9 mouse cellular contexts compared by ENCODE assay signal in genomic region chr7:99966011-99966721, GRCm38 (mm10). TPM values are rescaled to one million over a fixed set of nuclear protein-coding genes. Genes with fewer than 3 reads are reported as not detected.
DNase-seq lines count a peak whose midpoint lies in the region; ATAC-seq lines count a peak whose summit lies in the region.
"Had no signal": no experiment of that assay in that cellular context is flagged by ENCODE, and none has a peak within 500 bp of the region (broad histone marks: within the 10 kb centered on the region; RNA-seq: fewer than 3 reads in every experiment).

No protein-coding gene starts in this region.

- no peak for DNase-seq in heart, postnatal 36 days
- peak; percentile 44 for DNase-seq in brain, adult 2 months (ENCODE audit: low read depth, low spot score)
- DNase-seq in thymus, postnatal 0 days (ENCODE audit: low spot score): no peak
- DNase-seq in frontal cortex, postnatal 36 days (ENCODE audit: low spot score in 2 of 2): no peak

- intact Hi-C loops in heart, postnatal 36 days (cut with DNase I): no loop called here

- peaks cover 65% of the 10 kb centered on the region for H3K4me1 ChIP-seq in heart, embryonic 13.5 days
- peaks cover 46% of the 10 kb centered on the region for H3K4me1 ChIP-seq in forebrain, embryonic 16.5 days (replicated peaks; ENCODE audit: control insufficient read depth, insufficient read depth, low read length)
- peaks cover 61% of the 10 kb centered on the region for H3K4me1 ChIP-seq in midbrain, embryonic 13.5 days (replicated peaks)

- H3K4me3 ChIP-seq in heart, embryonic 13.5 days: no peak overlapping the region
- H3K4me3 ChIP-seq in forebrain, embryonic 16.5 days (replicated peaks; ENCODE audit: low read length): no peak overlapping the region
- no peak overlapping the region for H3K4me3 ChIP-seq in midbrain, embryonic 13.5 days (replicated peaks)

- H3K27ac ChIP-seq in heart, embryonic 13.5 days (replicated peaks): peak overlapping the region; percentile 65
- peak overlapping the region; percentile 93 for H3K27ac ChIP-seq in forebrain, embryonic 16.5 days (ENCODE audit: low read length)
- H3K27ac ChIP-seq in midbrain, embryonic 13.5 days: peak overlapping the region; percentile 75

- H3K27me3 ChIP-seq in heart, embryonic 13.5 days (replicated peaks): no peaks in the 10 kb centered on the region
- H3K27me3 ChIP-seq in forebrain, embryonic 16.5 days (replicated peaks; ENCODE audit: control insufficient read depth, insufficient read depth, low read length): no peaks in the 10 kb centered on the region
- H3K27me3 ChIP-seq in midbrain, embryonic 13.5 days: no peaks in the 10 kb centered on the region

- H3K9ac ChIP-seq in heart, embryonic 13.5 days: no peak overlapping the region
- 0 out of 2 replicates have a peak overlapping the region, but pooled peaks have one; percentile 1 for H3K9ac ChIP-seq in forebrain, embryonic 16.5 days (replicated peaks; ENCODE audit: low read depth, low read length)
- no peak overlapping the region for H3K9ac ChIP-seq in midbrain, embryonic 13.5 days (replicated peaks)

- H3K36me3 ChIP-seq in heart, embryonic 13.5 days: no peaks in the 10 kb centered on the region
- no peaks in the 10 kb centered on the region for H3K36me3 ChIP-seq in forebrain, embryonic 16.5 days (ENCODE audit: control insufficient read depth, insufficient read depth)
- H3K36me3 ChIP-seq in midbrain, embryonic 13.5 days: no peaks in the 10 kb centered on the region

- ATAC-seq in heart, embryonic 13.5 days (ENCODE audit: extremely low read depth, insufficient number of reproducible peaks, low FRiP score, low TSS enrichment): no peak
- ATAC-seq in forebrain, embryonic 16.5 days: peak; percentile 64
- ATAC-seq in midbrain, embryonic 13.5 days: peak; percentile 49
- ATAC-seq in monocyte, adult 5-6 weeks (replicated peaks; ENCODE audit: insufficient number of reproducible peaks, low FRiP score, low TSS enrichment, poor library complexity, severe bottlenecking): no peak
- ATAC-seq: activated CD4-positive, CD25-positive, alpha-beta regulatory T cell, adult 4 months had no signal

- no peak overlapping the region for H3K4me2 ChIP-seq in heart, embryonic 13.5 days
- H3K4me2 ChIP-seq in forebrain, embryonic 16.5 days (ENCODE audit: low read length): no peak overlapping the region
- H3K4me2 ChIP-seq in midbrain, embryonic 13.5 days (replicated peaks): no peak overlapping the region

- 67% methylated on average over 9 of the region's 9 CpGs for WGBS in heart, embryonic 13.5 days
- 35% methylated on average over 9 of the region's 9 CpGs for WGBS in forebrain, embryonic 16.5 days
- WGBS in midbrain, embryonic 13.5 days: 30% methylated on average over 9 of the region's 9 CpGs

- H3K9me3 ChIP-seq in heart, embryonic 13.5 days: no peaks in the 10 kb centered on the region
- no peaks in the 10 kb centered on the region for H3K9me3 ChIP-seq in forebrain, embryonic 16.5 days (ENCODE audit: control insufficient read depth, low read length)
- H3K9me3 ChIP-seq in midbrain, embryonic 13.5 days: no peaks in the 10 kb centered on the region

RNA-seq across cellular contexts. Expression of gene Rnf169, which starts 14.1 kb away (rescaled TPM):
- polyA plus RNA-seq in heart, embryonic 13.5 days (2015; fragmentation: Nextera tagmentation; extraction: Ambion mirVana): 2.7 and 2.8 TPM in 2 replicates
- 10 to 100 TPM in 1 of 2 experiments, 1 to 10 TPM in 1; 9.0 to 10.8 TPM for total RNA-seq in heart, postnatal 36 days (2021)
- 5.5 TPM in 2 replicates for polyA plus RNA-seq in forebrain, embryonic 16.5 days (2015; fragmentation: Nextera tagmentation; extraction: Ambion mirVana)
- polyA plus RNA-seq in midbrain, embryonic 13.5 days (2015; fragmentation: Nextera tagmentation; extraction: Ambion mirVana): 5.0 and 5.5 TPM in 2 replicates
- polyA plus RNA-seq in thymus, postnatal 0 days (2015; fragmentation: Nextera tagmentation; extraction: Ambion mirVana): 5.0 and 7.0 TPM in 2 replicates
- 19.5 to 62.6 TPM (median 41.4 TPM) in 3 replicates for total RNA-seq in monocyte, adult 5-6 weeks (2017)

RNA-seq across cellular contexts. Expression of gene Chrdl2, which starts 39.8 kb away (rescaled TPM):
- polyA plus RNA-seq in heart, embryonic 13.5 days (2015; fragmentation: Nextera tagmentation; extraction: Ambion mirVana): 0.48 and 0.49 TPM in 2 replicates
- under 1 TPM in 1 of 2 experiments, not detected in 1; 0.38 TPM for total RNA-seq in heart, postnatal 36 days (2021)
- polyA plus RNA-seq in forebrain, embryonic 16.5 days (2015; fragmentation: Nextera tagmentation; extraction: Ambion mirVana): 0.16 and 0.30 TPM in 2 replicates
- polyA plus RNA-seq in midbrain, embryonic 13.5 days (2015; fragmentation: Nextera tagmentation; extraction: Ambion mirVana): not detected in 2 replicates
- 0.08 TPM in 1 of 2 replicates, not detected in the other for polyA plus RNA-seq in thymus, postnatal 0 days (2015; fragmentation: Nextera tagmentation; extraction: Ambion mirVana)
- not detected in 3 replicates for total RNA-seq in monocyte, adult 5-6 weeks (2017)
- polyA plus RNA-seq: activated CD4-positive, CD25-positive, alpha-beta regulatory T cell, adult 4 months had no signal

Comparison
In these comparisons a context has a peak if more than half of its experiments do, and no peak if none do; other contexts are left out.
1. ATAC-seq: peak in forebrain, embryonic 16.5 days (single experiment) and midbrain, embryonic 13.5 days (single experiment); none in heart, embryonic 13.5 days (single experiment) and monocyte, adult 5-6 weeks (single experiment).
2. Peak in every context shown above with its lines, with median percentiles within 50 percentile points of each other: H3K27ac ChIP-seq.